Mouse (Mus musculus) mature B cell (primary cell): Measurements from ENCODE around the gene Chst11.

Experiments used
- in situ Hi-C: fragments of 300-500 bp; cut with MboI; formaldehyde crosslinking; loops from 2 replicates; pipeline ENCODE4 v1.14.3; 2019

The Chst11 gene

GRCm38 (mm10) chr10:83178151-83178550, 192.9 kb downstream of the Chst11 start:
- in situ Hi-C loops: no loop called here

- in situ Hi-C loops: no loop called here
Measured at GRCm38 (mm10) chr10:83178661-83179060, 193.4 kb downstream of the Chst11 start.

- in situ Hi-C loops: no loop called here
Measured at GRCm38 (mm10) chr10:83181831-83182572, 196.7 kb downstream of the Chst11 start.

- in situ Hi-C loops: no loop called here
Measured at GRCm38 (mm10) chr10:83182573-83182960, 197.3 kb downstream of the Chst11 start.

GRCm38 (mm10) chr10:83183634-83184479, 198.6 kb downstream of the Chst11 start:
- in situ Hi-C loops: no loop called here

GRCm38 (mm10) chr10:83184480-83185069, 199.3 kb downstream of the Chst11 start:
- in situ Hi-C loops: no loop called here

- in situ Hi-C loops: no loop called here
Measured at GRCm38 (mm10) chr10:83185121-83185520, 199.8 kb downstream of the Chst11 start.

GRCm38 (mm10) chr10:83186167-83186566, 200.9 kb downstream of the Chst11 start:
- in situ Hi-C loops: no loop called here

GRCm38 (mm10) chr10:83186984-83187383, 201.7 kb downstream of the Chst11 start:
- in situ Hi-C loops: no loop called here

- in situ Hi-C loops: no loop called here
Measured at GRCm38 (mm10) chr10:83189071-83189470, 203.8 kb downstream of the Chst11 start.

GRCm38 (mm10) chr10:83191476-83191875, 206.2 kb downstream of the Chst11 start:
- in situ Hi-C loops: loop anchor here (10.0 kb wide), 1 partner anchor 287 kb away; no protein-coding TSS in a partner anchor

- in situ Hi-C loops: loop anchor here (10.0 kb wide), 1 partner anchor 287 kb away; no protein-coding TSS in a partner anchor
Measured at GRCm38 (mm10) chr10:83191982-83192381, 206.7 kb downstream of the Chst11 start.

GRCm38 (mm10) chr10:83197690-83198336, 212.5 kb downstream of the Chst11 start:
- in situ Hi-C loops: loop anchor here (10.0 kb wide), 1 partner anchor 293 kb away; no protein-coding TSS in a partner anchor

GRCm38 (mm10) chr10:83198692-83199091, 213.4 kb downstream of the Chst11 start:
- in situ Hi-C loops: loop anchor here (10.0 kb wide), 1 partner anchor 294 kb away; no protein-coding TSS in a partner anchor

- in situ Hi-C loops: loop anchor here (10.0 kb wide), 1 partner anchor 294 kb away; no protein-coding TSS in a partner anchor
Measured at GRCm38 (mm10) chr10:83199290-83199689, 214.0 kb downstream of the Chst11 start.

GRCm38 (mm10) chr10:83201525-83201924, 216.2 kb downstream of the Chst11 start:
- in situ Hi-C loops: loop anchor here (10.0 kb wide), 1 partner anchor 397 kb away; no protein-coding TSS in a partner anchor

GRCm38 (mm10) chr10:83202906-83203702, 217.8 kb downstream of the Chst11 start:
- in situ Hi-C loops: loop anchor here (10.0 kb wide), 1 partner anchor 398 kb away; no protein-coding TSS in a partner anchor

GRCm38 (mm10) chr10:83208436-83208835, 223.1 kb downstream of the Chst11 start:
- in situ Hi-C loops: loop anchor here (10.0 kb wide), 1 partner anchor 404 kb away; no protein-coding TSS in a partner anchor

GRCm38 (mm10) chr10:83209388-83209787, 224.1 kb downstream of the Chst11 start:
- in situ Hi-C loops: loop anchor here (10.0 kb wide), 1 partner anchor 405 kb away; no protein-coding TSS in a partner anchor

GRCm38 (mm10) chr10:83210122-83210521, 224.8 kb downstream of the Chst11 start:
- in situ Hi-C loops: no loop called here
